Mouse (Mus musculus) effector memory CD4-positive, alpha-beta T cell, adult 7 months (primary cell): Measurements from ENCODE around the gene Ech1. TPM values are rescaled to one million over a fixed set of nuclear protein-coding genes. Genes with fewer than 3 reads are reported as not detected.

ENCODE experiments used
- polyA plus RNA-seq: library from polyadenylated mRNA; unstranded; fragments of 100-300 nt; shearing (Covaris generic); gene quantifications from one replicate; pipeline ENCODE4 v1.2.1, GENCODE M21; 2017

The Ech1 gene
- polyA plus RNA-seq, result 157 TPM

DNA sequence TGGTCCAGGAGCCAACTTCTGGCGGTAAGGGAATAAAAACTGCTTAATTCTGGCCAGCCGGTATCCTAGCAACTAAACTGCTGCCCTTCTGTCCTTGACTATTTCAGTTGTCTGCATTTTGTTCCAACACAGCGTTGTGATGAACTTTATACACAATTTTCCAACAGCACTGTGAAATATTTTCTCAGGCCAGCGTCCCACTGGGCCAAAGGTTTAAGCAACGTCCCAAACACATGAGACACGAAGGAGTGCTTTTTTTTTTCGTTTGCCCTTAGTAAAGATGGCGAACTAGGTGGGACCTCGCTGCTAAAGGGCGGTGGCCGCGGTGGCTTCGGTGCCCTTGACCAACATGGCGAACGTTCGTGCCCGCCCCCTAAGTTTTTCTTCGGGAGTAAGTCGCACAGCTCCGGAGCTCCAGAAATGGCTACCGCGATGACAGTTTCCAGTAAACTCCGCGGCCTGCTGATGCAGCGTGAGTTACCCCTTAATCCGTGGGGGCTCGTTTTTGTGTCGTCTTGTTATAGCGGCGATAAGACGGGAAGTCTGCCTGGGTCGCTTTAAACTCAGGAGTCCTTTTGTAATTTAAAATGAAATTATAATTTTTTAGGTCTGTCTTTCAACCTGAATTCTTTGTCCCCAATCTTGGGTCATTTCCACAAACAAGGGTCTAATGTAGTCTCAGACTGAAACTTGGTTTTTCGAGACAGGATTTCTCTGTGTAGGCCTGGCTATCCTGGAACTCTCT, at the start of gene Ech1:
Gene Ech1 (plus strand): TSS at position 277 of the 745 bp plus-strand sequence.

DNA sequence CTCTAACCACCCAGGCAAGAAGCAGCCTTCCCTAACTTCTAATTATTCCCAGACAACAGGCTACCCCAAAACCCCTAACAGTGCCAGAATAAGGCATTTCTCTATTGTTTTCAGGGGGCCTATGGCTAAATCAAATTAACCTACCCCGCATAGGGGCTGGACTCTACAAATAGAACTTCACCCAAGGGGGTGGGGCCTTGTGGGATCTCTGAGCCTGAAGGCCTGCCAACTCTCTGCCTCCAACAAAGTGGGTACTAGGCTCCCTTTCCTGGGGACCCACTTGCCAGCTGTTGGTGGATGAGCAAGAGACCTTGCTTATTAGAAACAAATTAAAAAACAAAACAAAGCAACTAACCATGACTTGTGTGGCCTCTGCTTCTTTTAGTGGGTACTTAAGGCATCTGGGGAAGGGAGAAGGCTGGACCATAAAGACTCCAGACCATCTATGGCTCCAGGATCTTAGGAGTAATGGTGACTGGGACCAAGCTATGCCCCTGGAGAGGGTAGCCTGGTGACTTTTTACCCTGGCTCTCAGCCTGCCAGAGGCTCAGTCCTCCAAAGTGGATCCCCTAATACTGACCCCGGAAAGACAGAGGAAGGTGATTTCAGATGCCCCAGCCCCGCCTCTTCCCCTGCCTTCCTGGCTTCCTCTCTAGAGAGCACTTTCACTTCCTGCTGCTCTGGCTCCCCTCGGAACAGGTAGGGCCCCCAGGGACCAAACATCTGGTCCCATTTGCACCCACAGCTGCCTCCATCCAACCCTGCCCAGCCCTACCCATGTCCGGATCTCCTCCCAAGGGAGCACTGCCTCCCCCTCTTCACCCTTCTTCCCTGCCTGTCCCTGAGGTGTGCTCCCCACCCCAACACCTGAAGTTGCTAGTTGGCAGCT, 36.5 kb upstream of the Ech1 start, which contains the start of gene Rinl:
Gene Rinl (plus strand): TSS at position 663 of the 889 bp plus-strand sequence.

DNA sequence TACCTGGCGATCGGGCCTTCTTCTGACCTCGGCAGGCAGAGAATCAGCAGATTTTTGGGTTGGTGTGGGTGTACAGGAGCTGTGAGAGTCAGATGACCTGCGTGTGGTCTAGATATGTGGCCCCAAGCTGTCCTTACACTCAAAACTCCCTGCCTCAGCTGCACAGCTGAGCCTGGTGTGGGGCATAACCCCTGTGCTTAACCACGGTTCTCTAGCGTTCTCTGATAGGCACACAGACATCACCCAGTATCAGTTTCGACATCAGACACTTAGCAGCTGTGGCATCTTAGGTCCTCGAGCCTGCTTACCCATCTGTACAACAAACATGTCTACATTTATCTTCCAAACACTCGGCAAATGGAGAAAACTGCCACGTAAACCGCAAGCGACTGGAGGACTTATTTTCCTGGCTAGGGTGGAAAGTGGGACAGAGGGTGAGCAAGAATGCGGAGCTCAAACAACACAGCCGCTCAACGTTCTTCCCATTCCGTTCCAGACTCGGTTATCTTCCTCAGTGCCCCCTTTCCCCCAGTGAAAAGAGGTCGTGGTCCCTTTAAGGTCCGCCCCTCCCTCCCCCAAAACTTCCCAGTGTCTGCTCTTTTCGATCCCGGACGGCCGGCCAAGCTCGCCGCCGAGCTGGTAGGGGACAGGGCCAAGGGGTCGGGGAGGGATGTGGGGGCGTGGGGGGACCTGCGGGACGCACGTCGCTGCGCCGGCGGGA, 16.6 kb upstream of the Ech1 start, which contains the start of gene Hnrnpl:
Gene Hnrnpl (plus strand): TSS at position 321 of the 721 bp plus-strand sequence.

DNA sequence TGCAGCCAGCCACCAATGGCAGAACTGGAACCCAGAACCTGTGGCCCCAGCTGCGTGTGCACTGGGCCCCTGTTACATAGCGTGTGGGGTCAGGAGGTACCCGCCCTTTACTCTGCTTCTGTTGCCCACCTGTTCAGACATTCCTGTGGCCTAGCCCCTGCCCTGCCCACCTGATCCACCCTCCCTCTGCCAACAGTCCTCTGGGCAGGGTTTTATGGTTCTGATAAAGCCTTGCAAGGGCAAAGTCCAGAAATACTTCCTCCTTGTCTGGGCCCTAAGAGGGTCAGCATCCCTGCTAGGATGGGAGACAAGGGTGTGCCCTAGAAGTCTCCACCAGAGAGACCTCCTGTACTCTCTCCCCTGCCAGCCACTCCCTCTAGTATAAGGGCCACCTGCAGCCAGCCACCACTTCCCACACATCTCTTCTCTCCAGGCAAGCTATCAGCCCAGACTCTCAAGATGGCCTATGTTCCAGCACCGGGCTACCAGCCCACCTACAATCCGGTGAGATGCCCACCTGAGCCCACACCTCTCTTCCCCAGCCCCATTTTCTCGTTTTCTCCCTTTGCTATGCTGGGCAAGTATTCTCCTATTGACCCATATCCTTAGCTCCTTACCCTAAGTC, 8.8 kb downstream of the Ech1 start, which contains the start of gene Lgals4:
Gene Lgals4 (plus strand): TSS at position 132 of the 625 bp plus-strand sequence.

DNA sequence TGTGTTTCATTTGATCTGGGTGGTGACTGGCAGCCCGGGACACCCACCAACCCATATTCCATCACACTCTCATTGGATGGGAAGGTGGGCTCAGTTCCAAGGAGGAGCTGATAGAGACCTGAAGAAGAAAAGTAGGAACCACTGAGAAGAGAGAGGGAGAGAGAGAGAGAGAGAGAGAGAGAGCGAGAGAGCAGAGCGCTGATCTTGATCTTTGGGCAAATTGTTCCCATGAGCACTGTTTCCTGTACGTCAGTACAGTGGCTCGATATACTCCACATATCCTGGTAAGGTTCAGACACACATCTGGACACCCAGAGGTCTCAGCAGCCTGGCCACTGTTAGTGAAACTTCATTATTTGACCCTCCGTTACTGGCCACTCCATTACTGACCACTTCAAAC, 38.5 kb downstream of the Ech1 start, which contains the start of gene Lgals7:
Gene Lgals7 (plus strand): TSS at position 314 of the 400 bp plus-strand sequence.

DNA sequence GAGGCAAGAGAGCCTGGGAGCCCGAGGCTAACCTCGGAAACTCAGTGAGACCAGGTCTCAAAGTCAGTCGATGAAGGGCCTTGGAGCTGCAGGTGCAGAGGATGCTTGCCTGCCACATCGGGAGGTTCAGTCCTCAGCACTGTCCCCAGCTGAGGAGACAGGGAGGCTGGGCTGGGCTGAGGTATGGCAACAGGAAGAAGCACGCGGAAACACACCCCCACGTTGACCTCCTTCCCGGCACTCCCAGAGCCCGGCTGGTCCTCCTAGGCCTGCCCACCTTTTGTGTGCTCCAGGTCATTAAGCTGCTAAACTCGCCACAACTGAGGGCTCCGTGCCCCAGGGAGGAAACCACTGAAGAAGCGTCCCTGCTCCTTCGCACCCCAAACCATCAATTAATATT, 56.2 kb downstream of the Ech1 start, which contains the start of gene Capn12:
Gene Capn12 (plus strand): TSS at position 224 of the 400 bp plus-strand sequence.

Other genes starting within 250 kb of the Ech1 start
- 72.4 TPM for gene Samd4b, start 227.1 kb upstream of the Ech1 start, polyA plus RNA-seq
- gene Pak4, start 227.0 kb upstream of the Ech1 start, polyA plus RNA-seq, result 9.0 TPM
- gene Acp7, start 193.9 kb upstream of the Ech1 start, polyA plus RNA-seq, result not detected
- 1.7 TPM for gene Fbxo27, start 132.4 kb upstream of the Ech1 start, polyA plus RNA-seq
- 8.7 TPM for gene Fbxo17, start 108.4 kb upstream of the Ech1 start, polyA plus RNA-seq
- gene Mrps12, start 83.4 kb upstream of the Ech1 start, polyA plus RNA-seq, result 47.4 TPM
- gene Sars2, start 83.2 kb upstream of the Ech1 start, polyA plus RNA-seq, result 19.0 TPM
- gene Ccer2, start 69.0 kb upstream of the Ech1 start, polyA plus RNA-seq, result not detected
- 78.1 TPM for gene Sirt2, start 58.5 kb upstream of the Ech1 start, polyA plus RNA-seq
- gene Nfkbib, start 57.7 kb upstream of the Ech1 start, polyA plus RNA-seq, result 304 TPM
- 310 TPM for gene Rinl, start 36.2 kb upstream of the Ech1 start, polyA plus RNA-seq
- 269 TPM for gene Hnrnpl, start 16.7 kb upstream of the Ech1 start, polyA plus RNA-seq
- gene Lgals4, start 8.6 kb downstream of the Ech1 start, polyA plus RNA-seq, result 22.2 TPM
- 2.3 TPM for gene Lgals7, start 38.6 kb downstream of the Ech1 start, polyA plus RNA-seq
- 0.17 TPM for gene Capn12, start 56.2 kb downstream of the Ech1 start, polyA plus RNA-seq
- gene Actn4, start 137.1 kb downstream of the Ech1 start, polyA plus RNA-seq, result 261 TPM
- gene Eif3k, start 156.6 kb downstream of the Ech1 start, polyA plus RNA-seq, result 289 TPM
- 128 TPM for gene Map4k1, start 156.8 kb downstream of the Ech1 start, polyA plus RNA-seq